Mouse (Mus musculus): ENCODE data around the gene Arnt. TPM values are rescaled to one million over a fixed set of nuclear protein-coding genes. Genes with fewer than 3 reads are reported as not detected.
A peak's percentile ranks its signal among the peaks of the same experiment; 100 is the strongest.
"Not testable (repeated sequence)": the region's sequence is repeated elsewhere in the genome, so short reads cannot be mapped to it uniquely, and the experiment has no call there.

Gene Arnt
- total RNA-seq, 2 experiments from 2014 or later: 43.2 to 48.0 TPM

DNA sequence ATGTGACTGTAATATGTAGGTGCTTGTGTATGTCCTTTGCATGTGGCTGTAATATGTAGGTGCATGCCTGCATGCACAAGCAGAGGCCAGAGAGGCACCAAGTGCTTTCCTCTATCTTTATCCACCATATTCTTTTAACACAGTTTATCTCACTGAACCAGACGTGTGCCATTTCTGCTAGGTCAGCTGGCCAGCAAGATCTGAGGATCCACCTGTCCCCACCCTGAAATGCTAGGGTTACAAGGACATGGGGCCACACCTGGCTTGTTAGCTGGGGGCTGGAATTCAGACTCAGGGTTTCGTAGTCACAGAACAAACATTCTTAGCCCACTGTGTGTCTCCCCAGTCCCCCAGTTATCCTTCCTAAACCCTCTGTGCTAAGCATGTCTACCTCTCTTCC, 85.1 kb downstream of the Arnt start:
- intact Hi-C loops (cut with DNase I): no loop called here
- no peak for DNase-seq
- Histone ChIP-seq H3K4me3 (no peak overlapping the region), H3K27ac (no peak overlapping the region)
- no peak for TF ChIP-seq CTCF (IDR thresholded peaks at IDR 0.05)

DNA sequence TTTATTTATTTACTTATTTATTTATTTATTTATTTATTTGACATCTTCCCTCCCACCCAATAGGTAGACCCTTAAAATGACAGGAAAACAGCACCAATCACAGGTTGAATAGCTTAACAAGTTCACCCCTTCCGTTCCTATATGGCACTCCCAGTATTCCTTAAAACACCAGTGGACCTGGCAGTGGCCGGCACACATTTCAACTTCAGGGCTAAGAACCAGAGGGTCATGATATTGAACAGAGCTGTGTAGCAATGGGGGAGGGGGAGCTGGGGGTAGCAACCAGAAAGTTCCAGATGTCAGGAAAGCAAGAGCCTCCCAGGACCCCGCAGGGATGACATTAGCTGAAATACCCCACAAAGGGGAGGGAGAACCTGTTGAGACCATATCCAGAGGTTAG, 85.9 kb downstream of the Arnt start:
- no peak for DNase-seq
- intact Hi-C loops (cut with DNase I): no loop called here
- Histone ChIP-seq H3K4me3 (no peak overlapping the region), H3K27ac (no peak overlapping the region)
- TF ChIP-seq CTCF (IDR thresholded peaks at IDR 0.05): no peak

DNA sequence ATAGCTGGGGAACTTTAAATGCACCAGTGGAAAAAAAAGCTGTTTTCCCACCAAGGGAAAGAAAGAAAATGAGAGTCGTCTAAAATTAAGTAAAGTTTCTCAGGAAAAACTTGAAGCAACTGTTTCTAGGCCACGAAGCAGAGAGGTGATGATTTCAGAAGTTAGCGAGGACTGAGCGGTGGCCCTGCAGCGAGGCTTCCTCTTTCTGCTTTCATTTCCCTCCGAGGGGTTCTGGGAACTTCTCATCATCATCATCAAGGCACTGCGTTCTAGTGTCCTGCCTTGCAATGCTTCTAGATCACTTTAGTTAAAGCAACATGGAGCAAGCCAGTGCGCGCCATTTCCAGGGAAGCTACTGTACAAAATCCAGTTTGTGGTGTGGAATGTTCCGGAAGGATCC, 87.0 kb downstream of the Arnt start:
- no peak for TF ChIP-seq CTCF (IDR thresholded peaks at IDR 0.05)
- intact Hi-C loops (cut with DNase I): no loop called here
- DNase-seq: no peak
- Histone ChIP-seq H3K4me3 (0 out of 2 replicates have a peak overlapping the region, but pooled peaks have one; percentile 9), H3K27ac (peak overlapping the region; percentile 38)

DNA sequence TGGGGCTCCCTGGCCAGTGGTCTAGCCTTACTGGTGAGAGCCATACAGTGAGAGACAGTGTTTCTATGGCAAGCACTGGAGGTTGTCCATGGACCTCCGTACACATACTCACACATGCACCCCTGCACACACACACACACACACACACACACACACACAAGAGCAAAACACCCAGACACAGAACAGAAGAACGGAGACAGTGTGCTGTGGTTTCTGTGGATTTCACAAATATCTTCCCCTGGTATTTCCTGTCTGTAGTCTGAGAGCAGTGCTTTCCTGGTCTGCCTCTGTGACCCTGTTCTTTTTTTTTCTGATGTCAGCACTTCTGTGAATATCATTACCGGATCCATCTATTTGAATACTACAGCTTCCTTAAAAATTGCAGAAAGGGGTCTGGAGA, 89.5 kb downstream of the Arnt start:
- intact Hi-C loops (cut with DNase I): no loop called here
- H3K4me3 ChIP-seq: no peak overlapping the region
- no peak for TF ChIP-seq CTCF (IDR thresholded peaks at IDR 0.05)
- H3K27ac ChIP-seq: no peak overlapping the region
- no peak for DNase-seq

DNA sequence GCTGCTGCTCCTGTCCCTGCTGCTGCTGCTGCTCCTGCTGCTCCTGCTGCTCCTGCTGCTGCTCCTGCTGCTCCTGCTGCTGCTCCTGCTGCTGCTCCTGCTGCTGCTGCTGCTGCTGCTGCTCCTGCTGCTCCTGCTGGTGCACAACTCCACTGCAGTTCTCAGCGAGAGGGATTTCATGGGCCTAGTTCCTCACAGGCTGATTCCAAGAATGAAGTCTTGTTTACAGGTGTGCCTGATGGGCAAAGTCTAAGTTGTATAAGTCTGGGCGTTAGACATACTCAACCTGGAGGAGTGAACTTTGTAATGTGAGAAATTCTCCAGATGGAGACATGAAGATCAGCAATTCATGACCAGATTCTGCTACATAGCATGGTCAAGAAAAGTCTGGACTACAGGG, 90.5 kb downstream of the Arnt start:
- TF ChIP-seq CTCF (IDR thresholded peaks at IDR 0.05): no peak
- DNase-seq: no peak
- Histone ChIP-seq H3K27ac (no peak overlapping the region), H3K4me3 (no peak overlapping the region)
- intact Hi-C loops (cut with DNase I): no loop called here

DNA sequence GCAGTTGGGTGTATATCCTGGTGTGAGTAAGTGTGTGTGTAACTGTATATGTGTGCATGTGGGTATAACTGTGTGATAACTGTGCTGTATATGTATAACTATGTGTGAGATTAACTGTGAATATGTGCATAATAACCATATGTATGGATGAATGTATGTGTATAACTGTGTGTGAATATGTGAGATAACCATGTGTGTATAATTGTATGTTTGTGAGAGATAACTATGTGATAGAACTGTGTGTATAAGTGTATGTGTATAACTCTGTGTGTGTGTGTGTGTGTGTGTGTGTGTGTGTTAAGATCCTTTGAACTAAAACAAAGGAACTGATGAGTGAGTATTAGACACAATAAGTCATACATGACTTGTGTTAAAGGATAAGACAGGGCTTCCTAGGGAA, 91.9 kb downstream of the Arnt start:
- Histone ChIP-seq H3K27ac (no peak overlapping the region), H3K4me3 (no peak overlapping the region)
- intact Hi-C loops (cut with DNase I): no loop called here
- DNase-seq: no peak
- no peak for TF ChIP-seq CTCF (IDR thresholded peaks at IDR 0.05)

DNA sequence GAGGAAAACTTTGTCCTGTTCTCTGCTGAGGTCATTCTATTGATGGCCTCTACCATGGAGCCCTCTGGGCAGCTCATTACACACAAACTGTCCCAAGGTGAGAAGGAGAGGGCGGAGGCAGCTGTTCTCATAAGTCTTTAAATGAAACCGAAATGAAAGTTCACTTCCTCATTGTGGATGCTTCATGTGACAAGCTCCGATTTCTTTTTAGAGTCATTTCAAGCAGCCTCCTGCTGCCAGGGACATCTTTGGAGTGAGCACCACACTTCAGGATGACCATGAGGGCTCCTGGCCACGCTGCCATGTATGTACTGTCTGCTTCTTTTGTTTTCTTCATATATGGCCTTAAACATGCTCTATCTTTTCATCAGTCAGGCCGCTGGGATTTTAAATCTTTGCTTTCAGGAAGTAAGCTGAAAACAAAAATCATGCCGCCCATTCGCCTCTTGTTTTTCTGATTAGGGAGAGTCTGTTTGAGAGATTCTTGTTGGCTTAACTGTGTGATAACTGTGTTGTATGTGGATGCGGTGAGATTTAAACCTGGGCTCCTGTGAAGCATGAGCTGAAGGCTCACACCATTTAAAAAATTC, 92.5 kb downstream of the Arnt start, which contains the start of gene Ctss:
TSS of gene Ctss (plus strand) at position 165 of the 590 bp plus-strand sequence.
- H3K27ac ChIP-seq: no peak within 1 kb of the TSS
- intact Hi-C loops (cut with DNase I): no loop called here
- TF ChIP-seq CTCF (IDR thresholded peaks at IDR 0.05): no peak
- no peak for DNase-seq
- H3K4me3 ChIP-seq: peak within 1 kb of the TSS; percentile 30

DNA sequence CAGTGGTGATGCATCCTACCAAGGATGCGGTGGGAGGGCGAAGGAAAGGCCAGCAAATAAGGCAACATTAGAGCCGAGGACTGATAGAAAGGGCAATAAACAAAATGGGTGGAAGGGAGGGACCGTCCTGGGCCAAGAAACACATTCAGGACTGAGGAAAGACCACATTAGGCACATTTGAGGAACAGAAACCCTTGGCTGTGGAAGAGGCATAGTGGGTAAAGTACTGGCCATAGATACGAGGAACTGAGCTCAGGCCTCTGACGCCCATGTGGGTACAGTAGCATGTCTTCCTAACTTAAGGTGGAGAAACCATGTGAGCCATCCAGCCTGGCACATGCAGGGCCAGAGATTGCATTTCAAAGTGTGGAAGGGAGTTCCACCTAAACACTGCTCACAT, 95.6 kb downstream of the Arnt start:
- H3K4me3 ChIP-seq: no peak overlapping the region
- TF ChIP-seq CTCF (IDR thresholded peaks at IDR 0.05): no peak
- no peak for DNase-seq
- no peak overlapping the region for H3K27ac ChIP-seq
- intact Hi-C loops (cut with DNase I): no loop called here

DNA sequence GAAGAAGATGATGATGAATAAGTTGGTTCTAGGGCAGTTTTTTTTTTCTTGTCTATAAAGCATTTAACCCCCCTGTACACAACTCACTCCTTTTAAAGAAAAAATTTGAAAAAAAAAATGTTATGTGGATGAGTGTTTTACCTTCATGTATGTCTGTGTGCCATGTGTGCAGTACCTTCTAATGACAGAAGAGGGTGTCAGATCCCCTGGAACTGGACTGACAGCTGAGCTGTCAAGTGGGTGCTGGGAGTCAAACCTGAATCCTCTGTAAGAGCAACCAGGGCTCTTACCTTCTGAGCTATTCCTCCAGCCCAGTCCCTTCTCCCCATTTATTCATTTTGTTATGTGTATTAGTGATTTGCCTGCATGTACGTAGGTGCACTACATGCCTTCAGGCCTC, 96.8 kb downstream of the Arnt start:
- TF ChIP-seq CTCF (IDR thresholded peaks at IDR 0.05): no peak
- intact Hi-C loops (cut with DNase I): no loop called here
- Histone ChIP-seq H3K27ac (no peak overlapping the region), H3K4me3 (no peak overlapping the region)
- DNase-seq: no peak

DNA sequence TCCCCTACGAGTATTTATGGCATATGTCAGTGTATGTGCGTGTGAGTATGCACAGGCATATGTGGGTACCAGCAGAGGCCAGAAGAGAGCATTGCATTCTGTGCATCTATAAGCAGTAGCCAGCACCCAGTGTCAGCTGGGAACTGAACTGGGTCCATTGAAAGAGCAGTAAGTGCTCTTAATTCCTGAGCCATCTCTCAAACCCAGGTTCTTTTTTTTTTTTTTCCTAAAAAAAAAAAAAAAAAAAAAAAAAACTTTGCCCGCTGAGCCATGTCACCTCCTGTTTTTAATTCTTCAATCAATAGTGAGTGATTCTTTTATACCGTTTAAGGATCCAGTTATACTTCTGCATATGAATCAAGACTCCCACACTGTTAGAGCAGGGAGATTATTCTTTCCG, 99.2 kb downstream of the Arnt start:
- intact Hi-C loops (cut with DNase I): no loop called here

DNA sequence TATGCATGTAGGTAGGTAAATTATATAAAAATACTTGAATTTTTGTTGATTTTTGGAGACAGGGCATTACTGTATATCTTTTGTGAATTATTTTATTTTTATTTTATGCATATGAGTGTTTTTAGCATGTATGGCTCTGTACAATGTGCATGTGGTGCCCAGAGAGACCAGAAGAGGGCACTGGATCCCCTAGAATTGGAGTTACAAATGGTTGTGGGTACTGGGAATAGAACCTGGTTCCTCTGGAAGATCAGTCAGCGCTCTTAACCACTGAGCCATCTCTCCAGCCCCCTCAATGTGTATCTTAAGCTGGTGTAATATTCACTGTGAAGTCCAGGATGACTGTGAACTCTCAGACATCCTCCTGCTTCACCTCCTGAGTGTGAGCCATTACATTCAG, 100.7 kb downstream of the Arnt start:
- Histone ChIP-seq H3K27ac (no peak overlapping the region), H3K4me3 (no peak overlapping the region)
- TF ChIP-seq CTCF (IDR thresholded peaks at IDR 0.05): no peak
- no peak for DNase-seq
- intact Hi-C loops (cut with DNase I): no loop called here

More for the DNA sequence above, 99.2 kb downstream of the Arnt start:
- H3K4me3 ChIP-seq: no peak overlapping the region
- no peak overlapping the region for H3K27ac ChIP-seq
- no peak for TF ChIP-seq CTCF (IDR thresholded peaks at IDR 0.05)
- no peak for DNase-seq

DNA sequence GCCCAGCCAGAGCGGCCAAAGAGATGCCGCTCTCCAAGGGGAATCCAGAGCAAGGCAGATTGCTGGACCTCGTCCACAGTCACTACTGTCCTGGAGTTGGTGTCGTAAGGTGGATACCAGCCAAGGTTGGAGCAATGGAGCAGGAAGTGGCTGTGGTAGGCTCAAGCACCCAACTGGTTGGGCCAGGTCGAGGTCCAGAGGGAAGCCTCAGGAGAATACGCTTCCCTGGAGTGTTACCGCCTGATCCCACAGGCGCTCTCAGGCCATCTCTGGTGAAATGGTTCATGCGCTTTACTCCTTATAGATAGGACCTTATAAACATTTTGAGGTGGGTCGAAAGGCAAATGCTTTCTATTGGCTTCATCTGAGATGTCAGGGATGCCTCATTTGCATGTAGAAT, 104.7 kb downstream of the Arnt start:
- intact Hi-C loops (cut with DNase I): no loop called here
- TF ChIP-seq CTCF (IDR thresholded peaks at IDR 0.05): no peak
- Histone ChIP-seq H3K4me3 (no peak overlapping the region), H3K27ac (no peak overlapping the region)
- DNase-seq: no peak

DNA sequence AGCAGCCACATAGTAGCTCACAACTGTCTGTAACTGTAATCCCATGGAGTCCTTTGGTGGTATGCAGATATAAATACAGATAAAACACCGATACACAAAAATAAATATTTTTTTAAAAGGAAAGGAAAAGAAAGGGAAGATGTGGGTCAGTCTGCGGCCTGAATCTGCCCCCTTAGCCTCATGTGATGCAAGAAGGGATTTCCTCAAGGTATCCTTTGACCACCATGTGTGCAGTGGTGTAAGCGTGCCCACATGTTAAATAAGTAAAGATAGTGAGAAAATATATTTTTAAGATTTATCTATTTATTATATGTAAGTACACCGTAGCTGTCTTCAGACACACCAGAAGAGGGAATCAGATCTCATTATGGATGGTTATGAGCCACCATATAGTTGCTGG, 105.6 kb downstream of the Arnt start:
- no peak overlapping the region for H3K27ac ChIP-seq
- H3K4me3 ChIP-seq: no peak overlapping the region
- TF ChIP-seq CTCF (IDR thresholded peaks at IDR 0.05): no peak
- no peak for DNase-seq
- intact Hi-C loops (cut with DNase I): no loop called here

DNA sequence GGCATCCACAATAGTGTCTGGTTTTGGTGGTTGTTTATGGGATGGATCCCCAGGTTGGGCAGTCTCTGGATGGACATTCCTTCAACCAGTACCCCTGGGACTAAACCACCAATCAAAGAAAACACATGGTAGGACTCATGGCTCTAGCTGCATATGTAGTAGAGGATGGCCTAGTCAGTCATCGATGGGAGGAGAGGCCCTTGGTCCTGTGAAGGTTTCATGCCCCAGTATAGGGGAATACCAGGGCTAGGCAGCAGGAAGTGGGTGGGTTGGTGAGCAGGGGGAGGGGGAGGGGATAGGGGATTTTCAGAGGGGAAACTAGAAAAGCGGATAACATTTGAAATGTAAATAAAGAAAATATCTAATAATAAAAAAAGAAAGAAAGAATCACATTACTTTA, 107.0 kb downstream of the Arnt start:
- H3K27ac ChIP-seq; intact Hi-C loops (cut with DNase I); DNase-seq; H3K4me3 ChIP-seq: not testable (repeated sequence)
